Mouse (Mus musculus): Measurements from ENCODE around the gene Pacrg.

Pacrg gene

DNA sequence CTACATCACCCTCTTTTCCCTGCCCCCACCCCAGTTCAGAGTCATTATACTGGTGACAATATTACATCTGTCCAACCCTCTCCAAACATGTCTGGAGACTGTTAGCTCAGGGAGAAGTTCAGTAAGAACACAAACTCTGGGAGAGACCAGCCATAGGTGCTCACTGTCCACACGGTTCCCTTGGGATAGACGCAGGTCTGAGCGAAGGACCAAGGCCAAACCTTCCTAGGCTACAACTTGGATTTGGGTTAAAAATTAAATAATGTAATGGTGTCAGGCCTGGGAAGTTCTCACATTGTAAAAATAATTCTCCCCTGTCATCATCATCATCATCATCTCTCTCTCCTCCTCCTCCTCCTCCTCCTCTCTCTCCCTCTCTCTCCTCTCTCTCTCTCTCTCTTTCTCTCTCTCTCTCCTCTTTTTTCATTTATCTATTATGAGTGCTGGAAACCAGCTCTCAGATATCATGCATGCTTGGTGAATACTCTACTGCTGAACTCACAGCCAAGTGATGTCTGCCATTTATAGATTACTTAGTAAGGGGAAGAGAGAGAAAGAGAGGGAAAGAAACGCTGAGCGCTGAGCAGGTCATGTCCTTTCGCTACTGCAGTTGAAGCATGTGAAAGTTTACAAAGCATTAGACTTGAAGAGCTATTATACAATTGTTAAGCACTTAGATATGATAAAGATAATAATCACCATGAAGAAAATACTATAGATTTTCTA, 215.2 kb downstream of the Pacrg start:
- no peak for DNase-seq (ENCODE audit: extremely low spot score)

- DNase-seq (ENCODE audit: extremely low spot score): no peak
Measured at GRCm38 (mm10) chr17:10620621-10621020, 219.5 kb downstream of the Pacrg start.

GRCm38 (mm10) chr17:10619881-10620280, 220.2 kb downstream of the Pacrg start:
- no peak for DNase-seq (ENCODE audit: extremely low spot score)

DNA sequence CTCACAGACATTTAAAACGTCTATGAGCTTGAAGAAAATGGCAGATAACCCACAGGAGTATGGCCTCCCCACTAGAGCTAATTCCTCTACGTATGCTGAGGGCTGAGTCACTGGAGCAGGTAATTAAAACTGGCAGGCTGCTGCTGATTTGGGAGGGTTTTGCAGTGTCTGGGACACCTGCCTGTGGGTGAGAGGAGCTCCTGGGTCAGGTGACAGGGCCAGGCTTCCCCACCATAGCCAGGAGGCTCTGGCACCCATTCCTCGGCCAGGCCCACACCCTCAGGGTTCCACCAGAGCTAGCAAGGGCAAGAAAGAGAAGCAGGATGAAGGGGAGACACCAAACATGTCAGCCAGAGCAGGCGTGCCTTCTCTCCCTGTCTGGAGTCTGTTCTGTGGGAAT, 222.5 kb downstream of the Pacrg start:
- DNase-seq (ENCODE audit: extremely low spot score): no peak

- no peak for DNase-seq (ENCODE audit: extremely low spot score)
Measured at GRCm38 (mm10) chr17:10615611-10616010, 224.5 kb downstream of the Pacrg start.

DNA sequence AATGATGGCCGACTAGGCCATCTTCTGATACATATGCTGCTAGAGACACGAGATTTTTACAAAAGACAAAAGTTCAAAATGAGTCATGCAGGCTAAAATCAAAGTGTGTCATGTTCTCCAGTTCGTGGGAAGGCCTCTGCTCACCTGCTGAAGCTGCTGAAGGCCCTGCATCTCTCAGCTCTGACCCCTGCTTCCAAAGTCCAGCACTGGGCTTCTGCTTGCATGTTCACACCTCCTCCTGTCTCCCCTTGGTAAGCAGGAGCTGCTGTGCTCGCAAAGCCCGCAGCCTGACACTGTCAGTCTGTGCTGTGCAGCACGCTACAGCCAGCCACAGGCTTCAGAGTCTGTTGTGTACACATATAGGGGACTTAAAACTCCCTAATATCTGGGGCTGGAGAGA, 225.4 kb downstream of the Pacrg start:
- DNase-seq (ENCODE audit: extremely low spot score): no peak

GRCm38 (mm10) chr17:10611626-10612025, 228.5 kb downstream of the Pacrg start:
- no peak for DNase-seq (ENCODE audit: extremely low spot score)

GRCm38 (mm10) chr17:10608146-10608545, 232.0 kb downstream of the Pacrg start:
- DNase-seq (ENCODE audit: extremely low spot score): no peak

DNA sequence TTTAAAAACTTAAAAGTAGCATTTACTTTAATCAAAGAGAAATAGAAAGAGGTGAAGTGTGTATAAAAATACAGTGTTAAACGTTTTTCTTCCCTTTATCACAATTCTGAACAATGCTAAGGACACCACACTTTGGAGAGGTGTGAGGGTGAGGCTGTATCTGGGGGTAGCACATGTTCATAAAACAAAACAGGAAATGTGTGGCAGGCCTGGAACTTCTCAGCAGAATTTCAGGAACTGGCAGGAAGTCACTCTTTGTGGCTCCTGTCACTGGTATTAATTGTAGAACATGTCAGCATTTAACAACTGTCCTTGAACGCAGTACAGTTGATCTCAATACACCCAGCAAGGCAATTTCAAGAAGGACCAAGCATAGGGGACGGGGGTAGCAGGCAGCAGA, 234.0 kb downstream of the Pacrg start:
- no peak for DNase-seq (ENCODE audit: extremely low spot score)

GRCm38 (mm10) chr17:10597741-10598140, 242.4 kb downstream of the Pacrg start:
- no peak for DNase-seq (ENCODE audit: extremely low spot score)

- DNase-seq (ENCODE audit: extremely low spot score): no peak
Measured at GRCm38 (mm10) chr17:10589604-10590003, 250.5 kb downstream of the Pacrg start.

GRCm38 (mm10) chr17:10588922-10589400, 251.2 kb downstream of the Pacrg start:
- no peak for DNase-seq (ENCODE audit: extremely low spot score)

DNA sequence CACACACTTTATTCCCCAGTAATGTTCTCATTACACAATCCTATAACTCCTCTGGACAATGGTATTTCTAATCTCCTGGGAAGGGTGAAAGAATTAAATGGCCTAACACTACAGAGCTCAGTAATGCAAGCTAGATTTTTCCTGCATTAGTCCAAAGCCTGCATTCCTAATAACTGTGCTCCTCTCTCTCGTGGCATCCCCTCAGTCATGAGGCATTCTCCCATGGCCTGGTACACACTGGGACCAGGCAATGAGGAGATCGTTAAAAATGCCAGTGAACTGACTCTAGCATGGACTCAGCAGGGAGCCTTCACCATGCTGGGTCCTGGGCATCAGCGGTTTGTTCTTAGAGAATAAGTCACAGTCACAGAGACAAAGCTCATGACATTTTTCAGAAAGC, 256.8 kb downstream of the Pacrg start:
- no peak for DNase-seq (ENCODE audit: extremely low spot score)

DNA sequence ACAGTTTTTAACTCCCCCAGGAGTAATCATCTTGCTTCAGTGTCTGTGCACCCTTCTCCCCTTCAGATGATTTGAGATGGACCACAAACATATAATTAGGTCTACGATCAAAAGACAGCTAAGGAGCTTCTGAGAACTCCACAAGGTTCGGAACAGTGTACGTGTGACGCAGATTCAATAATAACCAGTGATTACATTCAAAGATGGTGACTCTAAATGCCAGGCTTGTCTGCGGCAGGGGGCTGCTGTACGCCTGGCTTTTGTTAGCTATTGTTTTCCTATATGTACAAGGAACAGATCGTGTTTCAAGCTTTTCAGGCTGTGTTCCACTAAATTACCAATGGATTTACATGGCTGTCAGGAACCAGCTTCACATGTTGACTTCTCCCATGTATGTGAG, 264.8 kb downstream of the Pacrg start:
- no peak for DNase-seq (ENCODE audit: extremely low spot score)

GRCm38 (mm10) chr17:10572436-10572835, 267.7 kb downstream of the Pacrg start:
- no peak for DNase-seq (ENCODE audit: extremely low spot score)

- DNase-seq (ENCODE audit: extremely low spot score): no peak
Measured at GRCm38 (mm10) chr17:10569270-10569669, 270.8 kb downstream of the Pacrg start.

DNA sequence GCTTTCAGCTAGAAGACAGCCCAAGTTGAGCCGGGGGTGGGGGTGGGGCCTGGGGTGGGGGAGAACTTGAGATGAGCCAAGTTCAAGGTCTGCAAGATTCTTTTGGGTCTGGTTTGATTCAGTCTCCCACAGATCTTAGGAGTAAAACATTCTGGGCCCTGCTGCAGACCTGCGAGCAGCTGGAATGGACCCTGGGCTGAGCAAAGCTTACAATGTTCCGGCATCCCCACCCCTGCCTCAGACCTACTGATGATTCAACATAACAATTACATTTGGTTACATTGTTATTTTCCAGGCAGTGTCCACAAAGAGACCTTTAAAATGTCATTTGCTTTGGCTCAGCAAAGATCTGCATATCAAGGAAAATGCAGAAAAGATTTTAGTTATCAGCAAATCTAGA, 272.7 kb downstream of the Pacrg start:
- DNase-seq (ENCODE audit: extremely low spot score): no peak

DNA sequence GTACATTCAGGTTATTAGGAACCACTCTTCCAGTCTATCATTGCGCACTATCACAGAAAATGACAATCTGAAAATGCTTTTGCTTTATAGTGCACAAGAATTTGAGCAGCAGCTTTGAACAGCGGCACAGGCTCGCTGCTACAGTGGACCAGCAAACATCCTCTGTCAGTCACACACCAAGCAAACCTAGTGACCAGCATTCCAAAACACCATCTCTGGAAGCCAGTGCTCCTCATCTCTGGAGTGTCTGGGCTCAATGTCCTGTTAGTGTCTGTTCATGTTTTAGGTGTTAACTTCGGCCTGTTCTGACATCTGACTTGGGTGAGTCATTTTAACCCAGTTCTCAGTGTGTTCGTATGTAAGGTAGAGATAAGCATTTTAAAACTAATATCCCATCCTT, 275.9 kb downstream of the Pacrg start:
- DNase-seq (ENCODE audit: extremely low spot score): no peak

- no peak for DNase-seq (ENCODE audit: extremely low spot score)
Measured at GRCm38 (mm10) chr17:10562871-10563270, 277.2 kb downstream of the Pacrg start.

DNA sequence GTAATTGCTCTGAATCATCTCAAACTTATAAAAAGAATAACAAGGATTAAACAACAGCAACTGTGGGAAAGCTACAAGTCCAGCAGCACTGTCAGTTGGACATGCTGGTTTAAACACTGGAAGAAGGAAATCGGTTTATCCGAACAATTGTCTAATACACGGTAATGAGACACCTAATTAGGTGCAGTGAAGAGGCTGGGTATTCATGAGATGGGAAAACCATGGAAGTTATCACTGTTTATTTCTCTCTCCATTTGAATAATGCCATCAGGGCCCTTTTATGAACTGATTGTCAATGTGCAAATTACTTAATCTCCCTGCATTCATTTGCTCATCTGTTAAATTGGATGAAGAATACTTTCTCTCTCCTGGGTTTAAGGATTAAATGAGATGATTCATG, 280.1 kb downstream of the Pacrg start:
- DNase-seq (ENCODE audit: extremely low spot score): no peak

- no peak for DNase-seq (ENCODE audit: extremely low spot score)
Measured at GRCm38 (mm10) chr17:10558671-10559070, 281.4 kb downstream of the Pacrg start.

GRCm38 (mm10) chr17:10552295-10553056, 287.6 kb downstream of the Pacrg start:
- DNase-seq (ENCODE audit: extremely low spot score): no peak

Measured in embryo, embryonic 9.5 days (tissue).